Mouse (Mus musculus) lung, embryonic 16.5 days (tissue): ENCODE results near the gene Nms. TPM values are rescaled to one million over a fixed set of nuclear protein-coding genes. Genes with fewer than 3 reads are reported as not detected.

ENCODE experiments used
- ATAC-seq: fragments of 200-750 bp; cut with Nextera tagmentation; 2 replicates; pipeline ENCODE4 v1.8.0; 2017; ENCODE audit warnings: low read depth, mild to moderate bottlenecking, moderate library complexity
- H3K27ac ChIP-seq: fragments of 300-500 bp; sonication (generic); 2 replicates; pipeline ENCODE4 v1.5.1; 2014; ENCODE audit warnings: mild to moderate bottlenecking, control low read depth, low read length
- H3K27me3 ChIP-seq: fragments of 300-500 bp; sonication (generic); 2 replicates; pipeline ENCODE4 v1.6.1; 2014; ENCODE audit warnings: low read depth, low read length, mixed read lengths; ENCODE audit not compliant: control insufficient read depth, insufficient read depth
- H3K36me3 ChIP-seq: fragments of 300-500 bp; sonication (generic); 2 replicates; pipeline ENCODE4 v1.6.1; 2014; ENCODE audit warnings: low read length; ENCODE audit not compliant: control insufficient read depth, insufficient read depth
- H3K4me1 ChIP-seq: fragments of 300-500 bp; sonication (generic); replicated peaks from 2 replicates; pipeline ENCODE4 v1.6.1; 2014; ENCODE audit warnings: low read length, mixed read lengths; ENCODE audit not compliant: control insufficient read depth, insufficient read depth
- H3K4me2 ChIP-seq: fragments of 300-500 bp; sonication (generic); 2 replicates; pipeline ENCODE4 v1.6.1; 2014; ENCODE audit warnings: low read depth, low read length, control low read depth
- H3K4me3 ChIP-seq: fragments of 300-500 bp; sonication (generic); 2 replicates; pipeline ENCODE4 v1.5.1; 2014; ENCODE audit warnings: mild to moderate bottlenecking, low read length, control low read depth
- H3K9ac ChIP-seq: fragments of 300-500 bp; sonication (generic); 2 replicates; pipeline ENCODE4 v1.6.1; 2014; ENCODE audit warnings: low read length, control low read depth
- H3K9me3 ChIP-seq: fragments of 300-500 bp; sonication (generic); 2 replicates; pipeline ENCODE4 v1.6.1; 2016; ENCODE audit warnings: low read length; ENCODE audit not compliant: control insufficient read depth
- WGBS: fragments of 180-500 bp; shearing (Covaris S2); extraction: QIAGEN DNeasy Blood & Tissue Kit; methylation state at CpG from one replicate; pipeline ENCODE4 v1.1.7; 2014; 5-methylcytosine and 5-hydroxymethylcytosine counted together
- polyA plus RNA-seq: library from polyadenylated mRNA; unstranded; fragments of >200 nt; fragmentation: Nextera tagmentation; extraction: Ambion mirVana; gene quantifications from 2 replicates; pipeline ENCODE4 v1.2.1, GENCODE M21; 2015

Nms gene
- polyA plus RNA-seq, 1 experiment from 2014 or later = not detected

DNA sequence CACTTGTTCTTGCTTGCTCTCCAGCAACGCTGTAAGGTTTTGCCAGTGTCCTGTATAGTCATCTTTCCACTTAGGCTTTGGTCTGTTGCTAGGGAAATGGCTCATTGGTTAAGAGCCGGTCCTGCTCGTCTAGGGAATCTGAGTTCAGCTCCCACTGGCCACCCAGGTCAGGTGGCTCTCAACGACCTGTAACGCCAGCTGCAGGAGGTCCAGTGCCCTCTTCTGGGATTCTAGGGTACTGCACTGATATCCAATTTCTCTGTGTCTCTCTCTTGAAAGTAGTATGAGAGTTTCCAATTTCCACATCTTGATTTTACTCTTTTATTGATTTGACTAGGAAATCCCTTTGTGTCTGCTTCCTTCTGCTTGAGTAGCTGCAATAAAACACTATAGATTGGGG lies 4.3 kb upstream of the Nms start:
- ATAC-seq = no peak
- Histone ChIP-seq H3K9ac (no peak overlapping the region), H3K4me2 (no peak overlapping the region), H3K36me3 (no peaks in the 10 kb centered on the region), H3K4me3 (no peak overlapping the region), H3K4me1 (no peaks in the 10 kb centered on the region), H3K9me3 (no peaks in the 10 kb centered on the region), H3K27me3 (no peaks in the 10 kb centered on the region), H3K27ac (no peak overlapping the region)
- WGBS = 24% methylated on average over 5 of the region's 5 CpGs

DNA sequence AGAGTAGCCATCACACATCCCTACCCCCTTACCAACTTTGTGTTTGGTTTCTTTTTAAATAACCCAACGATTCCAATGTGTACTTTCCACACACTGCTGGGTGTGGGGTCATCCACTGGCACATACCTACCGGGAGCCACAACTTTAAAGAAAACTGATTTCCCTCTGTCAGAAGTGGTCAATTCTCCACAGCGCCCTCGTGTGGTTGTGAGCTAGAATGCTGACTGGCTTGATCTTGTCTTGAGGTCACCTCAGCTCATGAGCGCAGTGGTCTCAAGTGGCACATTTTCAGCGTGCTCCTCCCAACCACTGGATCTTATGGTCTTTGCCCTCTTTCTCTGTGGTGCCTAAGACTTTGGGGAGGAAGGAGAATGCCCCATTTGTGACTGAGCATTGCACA lies 2.2 kb upstream of the Nms start:
- no peak for ATAC-seq
- Histone ChIP-seq H3K9me3 (no peaks in the 10 kb centered on the region), H3K27me3 (no peaks in the 10 kb centered on the region), H3K4me3 (no peak overlapping the region), H3K36me3 (no peaks in the 10 kb centered on the region), H3K4me2 (no peak overlapping the region), H3K4me1 (no peaks in the 10 kb centered on the region), H3K9ac (no peak overlapping the region), H3K27ac (no peak overlapping the region)
- WGBS = 18% methylated on average over 6 of the region's 6 CpGs

DNA sequence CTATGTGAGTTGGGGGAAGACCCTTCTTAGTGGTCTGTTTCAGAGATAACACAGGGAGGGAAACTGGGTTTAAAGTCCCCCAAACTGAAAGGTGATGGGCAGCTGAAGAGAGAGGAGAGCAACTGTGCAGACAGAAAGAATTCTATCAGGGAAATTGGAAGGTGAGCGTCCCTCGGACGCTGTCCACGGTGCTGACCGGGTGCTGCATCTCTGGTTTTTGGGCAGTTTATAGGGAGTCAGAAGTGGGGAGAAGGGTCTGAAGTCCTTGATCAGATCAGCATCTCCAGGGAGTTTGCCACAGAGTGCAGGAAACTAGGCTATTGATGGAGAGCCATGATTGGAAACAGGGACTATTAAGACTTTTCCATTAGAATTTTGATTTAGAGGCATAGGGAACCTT lies 659 bp downstream of the Nms start:
- Histone ChIP-seq H3K9ac (no peak overlapping the region), H3K4me3 (no peak overlapping the region), H3K27ac (no peak overlapping the region), H3K4me1 (no peaks in the 10 kb centered on the region), H3K27me3 (no peaks in the 10 kb centered on the region), H3K36me3 (no peaks in the 10 kb centered on the region), H3K4me2 (no peak overlapping the region), H3K9me3 (no peaks in the 10 kb centered on the region)
- ATAC-seq = no peak
- 4% methylated on average over 5 of the region's 5 CpGs for WGBS

GRCm38 (mm10) chr1:38956457-38956856 lies 17.5 kb downstream of the Nms start:
- no peak for ATAC-seq
- H3K9ac ChIP-seq = no peak overlapping the region
- no peaks in the 10 kb centered on the region for H3K4me1 ChIP-seq
- H3K27me3 ChIP-seq = no peaks in the 10 kb centered on the region
- WGBS = 81% methylated on average over 3 of the region's 3 CpGs
- no peak overlapping the region for H3K4me2 ChIP-seq
- no peak overlapping the region for H3K4me3 ChIP-seq
- no peak overlapping the region for H3K27ac ChIP-seq
- H3K36me3 ChIP-seq = no peaks in the 10 kb centered on the region
- H3K9me3 ChIP-seq = no peaks in the 10 kb centered on the region

GRCm38 (mm10) chr1:38969116-38969515 lies 30.2 kb downstream of the Nms start:
- 86% methylated on average over 1 of the region's 1 CpGs for WGBS
- no peak overlapping the region for H3K27ac ChIP-seq
- no peaks in the 10 kb centered on the region for H3K9me3 ChIP-seq
- ATAC-seq = no peak
- H3K36me3 ChIP-seq = no peaks in the 10 kb centered on the region
- H3K9ac ChIP-seq = no peak overlapping the region
- H3K4me1 ChIP-seq = no peaks in the 10 kb centered on the region
- no peak overlapping the region for H3K4me2 ChIP-seq
- no peaks in the 10 kb centered on the region for H3K27me3 ChIP-seq
- H3K4me3 ChIP-seq = no peak overlapping the region

DNA sequence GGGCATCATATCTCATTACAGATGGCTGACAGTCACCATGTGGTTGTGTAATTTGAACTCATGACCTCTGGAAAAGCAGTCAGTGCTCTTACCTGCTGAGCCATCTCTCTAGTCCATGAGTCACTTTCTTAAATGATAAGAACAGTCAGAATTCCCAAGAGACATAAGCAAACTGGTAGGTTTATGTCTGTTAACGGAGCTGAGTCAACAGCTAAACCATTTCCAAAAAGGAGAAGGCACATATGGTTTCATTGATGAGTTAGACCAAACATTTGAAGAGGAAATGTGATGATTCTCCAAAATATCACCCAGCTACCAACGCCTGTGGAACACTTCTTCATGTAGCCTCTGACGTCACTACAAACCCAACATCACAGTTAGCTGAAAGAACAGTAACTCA lies 32.8 kb downstream of the Nms start:
- ATAC-seq = no peak

GRCm38 (mm10) chr1:38972986-38973592 lies 34.1 kb downstream of the Nms start:
- H3K9ac ChIP-seq = no peak overlapping the region
- H3K4me1 ChIP-seq = no peaks in the 10 kb centered on the region
- no peaks in the 10 kb centered on the region for H3K27me3 ChIP-seq
- ATAC-seq = no peak
- no peaks in the 10 kb centered on the region for H3K9me3 ChIP-seq
- no peak overlapping the region for H3K4me2 ChIP-seq
- H3K4me3 ChIP-seq = no peak overlapping the region
- H3K36me3 ChIP-seq = no peaks in the 10 kb centered on the region
- WGBS = 71% methylated on average over 9 of the region's 9 CpGs
- no peak overlapping the region for H3K27ac ChIP-seq

More for the DNA sequence above, 32.8 kb downstream of the Nms start:
- H3K4me2 ChIP-seq = no peak overlapping the region
- no peak overlapping the region for H3K9ac ChIP-seq
- no peaks in the 10 kb centered on the region for H3K4me1 ChIP-seq
- no peak overlapping the region for H3K27ac ChIP-seq
- no peaks in the 10 kb centered on the region for H3K9me3 ChIP-seq
- H3K4me3 ChIP-seq = no peak overlapping the region
- WGBS = 80% methylated on average over 3 of the region's 3 CpGs
- no peaks in the 10 kb centered on the region for H3K27me3 ChIP-seq
- no peaks in the 10 kb centered on the region for H3K36me3 ChIP-seq

DNA sequence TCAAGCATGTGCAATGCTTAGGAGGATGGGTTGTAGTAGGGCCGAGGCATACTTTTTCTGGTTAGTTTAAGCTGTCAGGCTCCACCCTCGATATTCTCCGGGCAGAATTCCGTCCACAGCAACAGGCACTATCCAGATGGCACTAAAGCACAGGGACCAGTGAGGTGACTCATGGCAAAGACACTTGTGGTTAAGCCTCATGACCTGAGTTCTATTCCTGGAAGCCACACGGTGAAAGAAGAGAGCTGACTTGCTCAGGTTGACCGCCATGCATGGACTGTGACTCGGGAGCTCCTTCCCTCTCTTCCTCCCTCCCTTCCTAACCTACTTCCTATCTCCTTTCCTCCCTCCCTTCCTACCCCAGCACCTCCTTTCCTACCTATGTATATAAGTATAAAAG lies 41.0 kb downstream of the Nms start:
- no peak overlapping the region for H3K9ac ChIP-seq
- no peaks in the 10 kb centered on the region for H3K9me3 ChIP-seq
- H3K36me3 ChIP-seq = no peaks in the 10 kb centered on the region
- no peak overlapping the region for H3K4me2 ChIP-seq
- no peak overlapping the region for H3K4me3 ChIP-seq
- no peak for ATAC-seq
- H3K27me3 ChIP-seq = no peaks in the 10 kb centered on the region
- no peaks in the 10 kb centered on the region for H3K4me1 ChIP-seq
- WGBS = 79% methylated on average over 7 of the region's 7 CpGs
- no peak overlapping the region for H3K27ac ChIP-seq

- no peak overlapping the region for H3K9ac ChIP-seq
- no peak overlapping the region for H3K4me2 ChIP-seq
- no peaks in the 10 kb centered on the region for H3K27me3 ChIP-seq
- ATAC-seq = no peak
- H3K9me3 ChIP-seq = no peaks in the 10 kb centered on the region
- peaks cover 7% of the 10 kb centered on the region; the same call in 1 of the 2 replicates for H3K4me1 ChIP-seq
- H3K4me3 ChIP-seq = no peak overlapping the region
- H3K36me3 ChIP-seq = no peaks in the 10 kb centered on the region
- no peak overlapping the region for H3K27ac ChIP-seq
- 11% methylated on average over 2 of the region's 2 CpGs for WGBS
Measured at GRCm38 (mm10) chr1:38983870-38984269, 44.9 kb downstream of the Nms start.

DNA sequence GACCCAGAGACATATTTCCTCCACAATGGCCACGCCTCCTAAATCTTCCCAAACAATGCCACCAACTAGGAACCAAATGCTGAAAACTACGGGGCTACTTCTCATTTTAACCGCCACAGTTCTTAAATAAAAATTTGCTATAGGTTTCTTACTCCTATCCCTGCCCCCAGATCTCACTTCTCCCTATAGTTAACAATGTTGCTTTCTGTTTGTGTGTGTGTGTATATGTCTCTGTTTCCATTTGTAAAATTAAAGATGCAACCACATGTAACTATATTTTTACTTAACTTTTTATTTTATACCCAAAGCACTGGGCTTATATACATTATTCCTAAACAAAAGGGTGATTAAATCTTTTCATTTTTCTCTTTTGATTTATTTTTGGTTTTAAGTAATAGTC lies 46.4 kb downstream of the Nms start, which contains the start of gene Pdcl3:
Gene Pdcl3 (plus strand): TSS at position 301 of the 400 bp plus-strand sequence.
- 88% methylated on average over 3 of the region's 3 CpGs for WGBS
- no peak within 1 kb of the TSS for H3K9ac ChIP-seq
- H3K4me2 ChIP-seq = no peak within 1 kb of the TSS
- no peaks in the 10 kb centered on the region for H3K36me3 ChIP-seq
- no peaks in the 10 kb centered on the region for H3K27me3 ChIP-seq
- peaks cover 10% of the 10 kb centered on the region; the same call in 1 of the 2 replicates for H3K4me1 ChIP-seq
- no peaks in the 10 kb centered on the region for H3K9me3 ChIP-seq
- no peak within 1 kb of the TSS for H3K4me3 ChIP-seq
- no peak within 1 kb of the TSS for H3K27ac ChIP-seq
- ATAC-seq = no peak
